Mouse (Mus musculus) layer of hippocampus, adult 11-12 months (tissue): Measurements from ENCODE around the gene Sohlh2.
A peak's percentile ranks its signal among the peaks of the same experiment; 100 is the strongest.
"Not testable (repeated sequence)": the region's sequence is repeated elsewhere in the genome, so short reads cannot be mapped to it uniquely, and the experiment has no call there.

Experiments
- DNase-seq: peaks from one replicate; pipeline ENCODE4 v3.0.0; 2022; ENCODE audit warnings: low spot score

Gene Sohlh2

DNA sequence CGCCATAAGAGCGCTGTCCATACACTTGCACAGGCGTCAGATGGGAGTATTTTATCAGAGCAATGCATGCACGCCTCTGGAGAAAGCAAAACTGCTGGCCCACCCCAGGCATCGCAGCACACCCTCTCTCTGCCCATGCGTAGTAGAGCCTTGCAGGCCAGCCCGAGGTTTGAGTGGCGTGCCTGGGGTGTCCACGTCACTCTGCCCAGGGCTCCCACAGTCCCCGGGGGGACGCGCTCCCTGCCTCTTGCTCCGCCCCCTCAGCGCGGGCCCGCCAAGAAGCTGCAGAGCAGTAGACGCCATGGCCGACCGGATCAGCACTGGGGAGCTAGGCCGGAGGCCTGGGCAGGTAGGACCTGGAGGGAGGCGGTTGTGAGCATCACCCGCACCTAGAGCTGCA is at the start of gene Sohlh2:
Gene Sohlh2 (plus strand): TSS at position 263 of the 400 bp plus-strand sequence.
- DNase-seq = no peak

DNA sequence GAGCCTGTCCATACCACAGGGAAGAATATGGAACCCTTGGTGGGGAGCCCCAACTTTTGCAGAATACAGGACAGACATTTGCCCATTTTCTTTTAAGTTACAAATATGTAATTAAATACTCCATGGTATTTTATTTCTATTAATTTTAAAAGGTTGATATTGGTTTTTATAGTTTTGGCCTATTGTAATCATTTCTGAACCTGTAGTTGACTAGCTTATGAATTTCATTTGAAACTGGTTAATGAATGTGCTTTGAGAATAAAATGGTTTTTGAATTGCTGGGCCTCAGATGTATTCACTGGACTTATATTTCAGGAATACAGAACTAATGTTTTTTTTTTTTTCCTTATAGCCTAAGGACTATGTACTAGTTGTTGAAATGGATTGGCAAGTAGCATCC is 44.8 kb upstream of the Sohlh2 start, which contains the start of gene Ccdc169:
Gene Ccdc169 (plus strand): TSS at position 301 of the 400 bp plus-strand sequence.
- DNase-seq = no peak

DNA sequence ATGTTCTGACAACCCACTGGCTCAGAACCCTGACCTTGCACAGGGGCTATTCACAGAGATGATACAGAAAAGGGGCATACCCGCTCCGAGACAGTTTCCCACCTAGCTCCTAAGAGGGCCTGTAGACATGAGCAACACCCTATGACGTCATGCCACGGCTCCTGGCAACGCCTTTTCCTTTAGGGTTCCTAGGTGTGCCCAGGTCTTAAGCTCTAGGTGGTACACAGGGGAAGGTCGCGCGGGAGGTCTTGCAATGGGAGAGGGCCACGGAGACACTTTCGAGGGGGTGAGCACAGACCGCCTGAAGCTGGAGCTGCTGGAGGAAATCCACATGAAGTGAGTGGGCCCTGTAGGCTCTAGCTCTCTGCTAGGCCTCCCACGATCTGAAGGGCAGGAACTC is 42.0 kb upstream of the Sohlh2 start:
- no peak for DNase-seq

DNA sequence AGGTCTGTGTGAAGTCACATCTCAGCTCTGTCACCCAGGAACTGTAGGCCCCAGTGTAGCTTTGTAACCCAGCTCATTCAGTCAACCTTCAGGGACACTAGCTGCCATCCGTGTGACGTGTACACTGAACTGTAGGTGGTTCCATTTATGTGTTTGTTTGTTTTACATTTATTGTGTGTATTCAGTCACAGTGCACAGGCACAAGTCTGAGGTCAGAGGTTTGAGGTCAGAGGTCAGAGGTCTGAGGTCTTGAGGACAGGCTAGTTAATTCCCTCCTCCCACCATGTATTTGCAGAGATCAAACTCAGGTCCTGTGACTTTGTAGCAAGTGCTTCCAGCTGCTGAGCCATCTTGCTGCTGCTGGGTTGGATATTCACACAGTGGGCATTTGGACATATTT is 40.4 kb upstream of the Sohlh2 start:
- DNase-seq = no peak

DNA sequence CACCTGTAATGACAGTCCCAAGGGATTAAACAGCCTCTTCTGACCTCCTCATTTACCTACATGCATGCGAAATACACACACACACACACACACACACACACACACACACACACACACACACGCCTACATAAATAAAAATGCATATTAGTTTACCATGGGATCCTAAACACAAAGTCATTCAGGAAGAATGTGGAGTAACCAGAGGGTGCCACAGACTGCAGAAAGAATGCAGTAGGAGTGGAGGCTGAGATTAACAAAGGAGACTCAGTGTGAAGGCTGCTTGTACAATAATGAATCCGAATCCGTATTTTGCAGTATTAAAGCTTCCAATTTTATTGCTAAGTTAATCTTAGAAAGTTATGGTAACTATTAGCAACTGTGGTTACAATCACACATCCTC is 36.9 kb upstream of the Sohlh2 start:
- no peak for DNase-seq

DNA sequence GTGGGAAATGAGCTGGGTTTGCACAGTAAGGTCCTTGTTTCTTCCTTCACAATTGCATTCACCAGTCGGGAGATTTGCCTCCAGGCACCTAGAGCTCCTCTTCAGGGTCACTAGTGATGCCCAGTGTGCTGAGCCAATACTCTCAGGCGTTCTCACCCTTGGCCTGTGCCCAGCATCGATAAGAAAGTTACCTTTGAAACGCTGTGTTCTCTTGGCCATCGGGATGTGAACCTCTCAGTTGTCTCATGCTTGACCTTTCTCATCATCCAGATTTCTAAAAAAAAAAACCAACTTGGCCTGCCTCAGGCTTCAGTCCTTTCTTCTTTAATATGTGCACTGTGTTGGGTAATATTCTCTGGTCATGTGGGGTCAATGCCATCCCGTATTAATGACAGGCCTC is 35.4 kb upstream of the Sohlh2 start:
- DNase-seq = no peak

DNA sequence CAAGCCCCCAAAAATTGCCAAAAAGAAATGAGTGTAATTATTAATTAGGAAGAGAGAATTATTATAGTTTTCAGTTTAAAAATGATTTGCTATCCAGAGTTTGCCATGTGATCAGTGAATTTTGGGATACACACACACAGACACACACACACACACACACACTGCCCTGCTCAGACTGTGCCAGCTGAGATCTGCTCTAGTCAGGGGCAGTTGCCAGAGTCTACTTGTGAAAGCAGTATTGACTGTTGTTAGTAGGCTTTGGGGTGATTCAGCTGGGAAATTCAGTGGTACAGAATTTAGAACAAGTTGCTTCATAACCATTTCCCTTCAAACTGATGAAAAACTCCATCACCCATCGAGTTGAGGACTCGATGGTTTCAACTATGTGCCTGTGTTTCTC is 34.7 kb upstream of the Sohlh2 start:
- no peak for DNase-seq

DNA sequence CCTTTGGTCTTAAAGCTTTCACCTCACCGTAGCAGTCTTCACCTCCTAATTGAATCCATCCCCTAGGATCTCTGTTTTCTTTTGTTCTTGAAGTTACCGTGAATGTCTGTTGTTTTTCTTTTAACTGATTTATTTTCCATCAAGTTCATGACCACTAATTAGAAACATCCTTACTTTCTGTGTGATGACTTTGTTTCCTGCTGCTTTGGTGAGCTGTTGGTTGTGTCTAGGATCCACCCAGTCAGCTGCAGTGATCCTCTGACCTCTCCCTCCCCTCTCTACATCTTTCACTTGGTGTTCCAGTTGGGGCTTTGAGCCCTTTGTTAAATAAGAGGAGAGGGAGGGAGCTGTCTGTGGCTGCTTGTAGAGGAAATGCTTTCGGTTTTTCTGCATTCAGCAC is 33.7 kb upstream of the Sohlh2 start:
- no peak for DNase-seq

DNA sequence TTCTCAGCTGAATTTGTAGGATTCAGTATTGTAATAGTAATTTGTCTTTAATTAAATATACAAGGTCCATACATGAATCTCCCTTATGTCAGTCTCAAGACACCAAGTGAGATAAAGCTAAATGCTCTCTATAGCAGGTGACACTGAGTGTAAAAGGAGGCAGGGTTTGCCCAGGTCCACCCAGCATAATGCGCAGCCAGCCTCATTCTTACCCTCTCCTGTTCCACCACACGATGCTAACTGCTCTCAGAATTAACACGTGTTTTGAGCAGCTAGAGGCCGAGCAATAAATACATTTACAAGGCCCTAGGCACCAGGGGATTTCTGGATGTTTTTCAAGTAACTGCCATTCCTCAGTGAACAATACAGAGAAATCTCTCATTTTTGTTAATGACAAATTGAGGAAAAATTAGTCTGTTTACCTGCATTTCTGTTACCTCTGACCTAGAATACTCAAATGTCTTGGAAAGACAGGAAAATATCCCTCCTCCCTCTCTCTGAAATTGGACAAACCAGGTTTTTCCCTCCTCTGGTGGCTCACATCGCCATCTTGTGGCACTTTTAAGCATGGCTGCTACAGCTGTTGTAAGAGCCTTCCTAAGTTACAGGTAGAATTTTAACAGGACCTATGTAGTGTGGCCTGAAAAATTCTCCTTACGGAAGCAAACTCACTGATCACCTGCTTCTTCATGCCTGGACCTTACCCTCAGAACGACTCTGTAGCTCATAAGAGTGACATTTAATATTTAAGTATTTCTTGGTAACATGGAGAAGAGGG is 30.0 kb upstream of the Sohlh2 start:
- peak; percentile 75 for DNase-seq

DNA sequence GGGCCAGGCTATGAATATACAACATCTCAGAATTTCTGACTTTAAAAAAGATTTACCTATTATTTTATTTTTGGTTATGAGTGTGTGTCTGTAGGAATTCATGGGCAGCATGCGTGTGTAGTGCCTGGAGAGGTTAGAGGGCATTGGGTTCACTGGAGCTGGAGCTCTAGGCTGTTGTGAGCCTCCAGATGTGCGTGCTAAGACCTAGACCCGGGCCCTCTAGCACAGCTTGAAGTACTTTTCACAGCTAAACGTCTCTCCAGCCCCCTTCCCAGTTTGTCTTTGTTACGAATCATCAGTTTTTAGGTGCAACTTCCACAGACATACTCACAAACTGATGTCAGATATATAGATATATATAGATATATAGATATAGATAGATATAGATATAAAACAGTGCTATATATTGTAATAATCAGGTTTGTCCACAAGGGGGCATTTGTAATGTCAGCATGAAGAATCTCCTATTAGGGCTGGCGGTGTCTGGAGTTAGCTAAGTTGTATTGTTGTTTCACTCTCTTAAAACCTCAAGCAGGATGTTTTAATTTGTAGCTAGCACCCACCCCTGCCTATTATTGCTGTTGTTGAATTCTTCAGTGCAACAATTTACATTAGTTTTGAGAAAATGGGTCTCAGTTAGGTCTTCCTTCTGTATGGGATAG is 29.0 kb upstream of the Sohlh2 start:
- DNase-seq = no peak

DNA sequence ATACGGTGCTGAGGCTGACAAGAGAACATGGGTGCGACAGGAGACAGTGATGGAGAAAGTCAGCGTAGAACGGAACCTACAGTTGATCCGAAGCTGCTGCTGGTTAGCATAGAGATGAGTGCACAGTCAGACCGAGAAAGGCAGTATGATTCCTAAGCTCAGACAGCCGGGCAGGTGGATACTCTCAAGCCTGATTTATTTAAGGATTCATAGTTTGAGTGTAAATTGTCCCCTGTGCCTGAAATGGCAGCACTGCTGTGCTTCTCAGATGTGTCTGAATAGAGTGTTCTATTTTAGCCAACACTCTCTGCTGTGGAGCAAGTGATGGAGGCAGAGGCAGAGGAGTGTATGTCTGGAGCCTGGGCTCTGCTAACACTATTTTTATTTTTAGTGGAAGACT is 27.7 kb upstream of the Sohlh2 start:
- DNase-seq = no peak

DNA sequence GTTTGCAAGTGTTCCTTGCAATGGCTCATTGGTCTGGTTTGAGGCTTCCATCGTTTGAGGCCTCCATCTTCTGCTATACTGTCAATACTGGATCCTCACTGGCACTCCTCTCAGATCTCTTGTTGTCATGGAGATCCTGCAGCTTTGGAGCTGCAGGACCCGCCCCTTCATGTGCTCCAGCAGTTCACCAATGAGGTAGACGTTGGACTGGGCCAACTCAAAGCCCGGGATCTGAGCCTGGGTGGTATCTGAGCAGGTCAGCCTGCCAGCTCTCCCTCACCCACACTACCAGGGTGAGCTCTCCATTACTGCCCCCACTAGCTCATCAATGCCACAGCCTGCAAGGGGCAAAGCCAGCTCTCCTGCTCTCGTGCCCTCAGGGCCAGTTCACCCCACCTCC is 24.4 kb upstream of the Sohlh2 start:
- DNase-seq = no peak

DNA sequence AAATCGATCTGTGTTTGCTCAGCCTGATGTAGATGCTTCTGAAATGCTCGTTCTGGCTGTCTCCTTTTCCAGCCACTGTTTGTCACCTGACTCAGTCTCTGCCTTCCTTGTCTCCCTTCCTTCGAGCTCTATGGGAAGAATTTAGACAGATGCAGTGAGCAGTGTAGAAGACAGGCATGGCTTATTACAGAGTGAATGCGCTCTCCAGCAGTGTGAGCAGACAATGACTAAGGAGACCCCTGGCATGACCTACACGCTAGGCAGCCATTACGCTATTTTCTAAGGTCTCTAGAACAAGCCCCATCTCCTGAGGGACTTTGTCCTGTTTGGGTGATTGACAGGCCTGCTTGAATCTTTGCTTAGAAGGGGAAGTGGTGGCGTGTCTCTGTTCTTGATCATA is 20.7 kb upstream of the Sohlh2 start:
- no peak for DNase-seq

DNA sequence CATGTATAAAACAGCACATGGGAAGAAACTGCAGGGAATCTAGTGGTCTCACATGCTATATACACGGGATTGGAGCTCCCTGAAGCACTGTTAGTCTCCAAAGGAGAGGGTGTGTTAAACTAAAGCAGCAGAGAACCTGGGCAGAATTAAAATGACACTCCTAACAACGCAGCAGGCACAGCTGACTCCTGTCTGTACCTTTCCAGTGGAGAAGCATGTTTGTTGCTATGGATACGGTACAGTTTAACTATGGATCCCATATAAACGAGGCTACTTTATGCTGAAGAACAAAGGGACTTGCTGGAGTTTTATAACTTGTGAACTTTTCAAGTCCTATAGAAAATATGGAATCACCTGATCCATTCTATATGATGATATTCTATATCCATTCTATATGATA is 18.3 kb upstream of the Sohlh2 start:
- DNase-seq = no peak

DNA sequence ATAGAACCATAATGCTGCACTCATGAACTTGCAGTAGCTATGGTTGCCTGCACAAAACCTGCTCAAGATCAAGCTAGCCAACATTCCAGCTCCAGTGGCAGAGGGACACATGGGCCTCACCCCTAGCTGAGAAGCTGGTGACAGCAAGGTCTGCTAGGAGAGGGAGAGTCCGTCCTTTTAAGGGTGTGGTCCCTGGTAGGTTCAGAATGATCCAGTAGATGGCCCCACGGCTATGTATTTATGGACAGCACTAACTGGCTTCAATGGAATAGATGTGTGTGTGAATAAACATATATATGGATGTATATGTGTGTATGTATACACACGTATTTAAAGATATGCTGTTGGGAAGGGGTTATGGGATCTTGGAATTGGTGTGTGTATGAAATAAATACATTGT is 9.3 kb upstream of the Sohlh2 start:
- no peak for DNase-seq

DNA sequence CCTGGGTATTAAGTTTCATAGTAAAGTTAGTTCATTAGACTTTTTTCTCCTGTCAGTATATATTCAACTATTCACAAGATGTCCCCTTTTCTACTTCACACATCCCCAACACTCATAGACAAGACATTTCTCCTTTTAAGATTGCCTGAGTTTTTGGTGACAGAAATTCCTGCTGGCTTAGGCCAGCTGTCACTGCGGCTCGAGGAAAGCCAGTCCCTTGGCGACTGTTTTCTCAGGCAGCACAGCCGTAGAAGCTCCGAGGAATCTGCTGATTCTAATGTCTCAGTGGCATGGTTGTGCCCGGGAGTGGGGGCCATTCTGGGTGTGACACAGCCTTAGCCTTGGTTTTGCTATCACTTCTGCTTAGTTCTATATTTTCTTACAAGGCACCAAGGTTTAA is 4.6 kb upstream of the Sohlh2 start:
- no peak for DNase-seq

DNA sequence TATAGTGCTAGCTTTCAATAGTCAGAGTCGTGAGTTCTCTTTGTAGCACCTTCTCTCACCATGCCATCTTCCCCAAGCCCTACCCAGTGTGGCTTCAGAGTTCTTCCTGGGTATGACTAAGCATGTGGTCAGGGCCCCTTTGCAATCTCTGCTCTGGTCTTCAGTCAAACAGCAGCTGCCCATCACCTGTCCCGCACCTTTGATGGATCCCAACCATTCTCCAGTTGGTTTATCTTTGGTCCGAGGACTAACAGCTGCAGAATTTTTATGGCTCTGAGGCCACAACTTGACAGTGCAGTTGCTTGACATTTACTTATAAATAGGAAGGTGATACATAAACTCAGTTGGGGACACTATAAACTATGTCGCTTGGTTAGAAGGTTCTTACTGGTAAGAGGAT is 9.8 kb downstream of the Sohlh2 start:
- no peak for DNase-seq

DNA sequence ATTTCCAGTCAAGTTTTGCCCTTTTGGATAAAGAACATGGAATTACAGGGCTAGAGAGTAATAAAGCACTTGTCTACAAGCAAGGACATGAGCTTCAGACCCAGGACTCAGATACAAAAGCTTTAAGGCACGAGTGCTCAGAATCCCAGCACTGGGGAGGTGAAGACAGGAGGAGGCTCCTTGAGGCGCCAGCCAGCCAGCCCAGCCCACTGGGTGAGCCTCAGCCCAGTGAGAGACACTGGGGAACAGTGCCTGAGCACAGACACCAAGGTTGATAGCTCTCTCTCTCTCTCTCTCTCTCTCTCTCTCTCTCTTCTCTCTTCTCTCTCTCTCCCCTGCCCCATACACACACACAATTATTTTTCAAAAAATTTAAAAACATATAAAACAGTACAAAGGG is 11.5 kb downstream of the Sohlh2 start:
- DNase-seq = no peak

DNA sequence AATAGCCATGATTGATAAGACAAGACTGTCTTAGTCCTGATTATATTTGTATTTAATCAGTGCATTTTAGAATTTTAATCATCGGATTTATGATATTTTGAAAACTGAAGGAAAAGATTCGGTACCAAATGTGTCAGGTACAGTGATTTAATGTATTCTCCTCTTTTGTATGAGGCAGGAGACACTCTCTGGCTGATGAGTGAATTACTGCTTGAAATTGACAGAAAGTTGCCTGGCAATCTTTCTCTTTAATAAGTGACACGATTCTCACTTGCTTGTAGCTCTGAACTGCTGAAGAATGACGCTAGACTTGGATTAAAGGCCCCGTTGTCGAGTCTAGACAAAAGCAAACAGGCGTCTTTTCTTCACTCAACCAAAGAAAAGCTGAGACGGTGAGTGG is 13.0 kb downstream of the Sohlh2 start:
- DNase-seq = no peak

DNA sequence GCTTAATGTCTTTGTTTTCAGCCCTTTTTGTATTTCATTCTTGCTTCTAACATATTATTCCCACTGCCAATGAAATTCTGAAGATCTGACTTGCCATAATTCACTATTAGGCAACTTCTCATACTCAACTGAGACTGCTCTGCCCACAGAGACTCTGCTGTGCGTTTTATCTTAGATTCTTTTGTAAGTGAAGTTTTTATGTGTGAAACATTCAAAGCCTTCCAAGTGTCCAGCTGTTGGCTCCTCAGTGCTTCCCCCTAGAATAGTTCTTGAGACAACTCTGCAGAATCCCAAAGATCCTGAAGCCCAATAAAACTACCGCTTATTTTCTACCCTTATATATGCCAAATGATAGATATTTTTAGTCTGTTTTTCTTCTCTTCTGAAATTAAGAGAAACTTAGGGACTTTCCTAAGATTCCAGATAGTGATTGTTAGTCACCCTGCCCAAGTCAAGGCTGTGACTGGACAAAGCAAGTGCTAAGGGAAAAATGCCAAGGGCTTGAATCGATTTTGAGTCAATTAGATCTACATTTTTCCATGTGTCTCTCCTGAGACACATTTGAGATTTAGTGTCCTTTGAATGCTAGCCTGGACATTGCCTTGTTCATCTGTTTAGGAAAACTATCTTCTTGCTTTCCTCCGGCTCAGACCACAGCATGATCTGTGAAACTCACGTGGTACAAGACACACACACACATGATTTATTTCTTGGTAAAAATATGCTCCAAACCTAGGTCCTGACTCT is 13.9 kb downstream of the Sohlh2 start:
- no peak for DNase-seq

DNA sequence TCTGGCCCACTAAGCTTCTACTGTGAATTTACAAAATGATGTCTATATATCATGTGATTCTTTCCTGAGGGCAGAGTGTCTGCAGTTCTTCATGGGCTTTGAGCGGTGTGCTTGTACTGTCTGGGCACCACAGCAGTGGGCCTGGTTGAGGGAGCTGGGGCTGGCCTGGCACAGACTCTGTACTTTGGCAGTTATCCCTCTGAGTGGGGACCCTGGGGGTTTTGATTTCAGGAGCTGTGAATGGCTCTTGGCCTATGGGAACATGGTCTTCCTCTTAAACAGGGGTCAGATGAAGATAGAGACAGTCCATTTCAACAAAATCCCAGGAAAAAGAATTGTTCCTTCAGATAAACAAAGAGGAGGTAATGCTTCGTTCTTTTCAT is 14.5 kb downstream of the Sohlh2 start:
- no peak for DNase-seq

DNA sequence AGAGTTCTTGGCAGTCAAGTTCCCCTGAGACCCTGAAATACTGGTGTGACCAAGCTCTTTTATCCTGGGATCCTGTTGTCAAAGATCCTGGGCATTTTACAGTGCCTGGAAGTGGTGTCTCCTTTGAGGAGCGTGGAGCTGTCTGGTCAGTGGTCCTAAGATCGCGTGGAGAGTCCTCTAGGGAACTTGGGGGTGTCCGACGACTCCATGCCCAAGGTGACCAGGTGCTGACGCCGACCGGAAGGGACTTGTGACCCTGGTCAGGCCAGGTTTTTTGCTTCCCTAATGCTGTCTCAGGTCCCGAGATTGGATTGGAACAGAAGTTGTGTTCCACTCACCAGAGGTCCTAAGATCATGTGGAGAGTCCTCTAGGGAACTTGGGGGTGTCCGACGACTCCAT is 21.8 kb downstream of the Sohlh2 start:
- not testable (repeated sequence) for DNase-seq

DNA sequence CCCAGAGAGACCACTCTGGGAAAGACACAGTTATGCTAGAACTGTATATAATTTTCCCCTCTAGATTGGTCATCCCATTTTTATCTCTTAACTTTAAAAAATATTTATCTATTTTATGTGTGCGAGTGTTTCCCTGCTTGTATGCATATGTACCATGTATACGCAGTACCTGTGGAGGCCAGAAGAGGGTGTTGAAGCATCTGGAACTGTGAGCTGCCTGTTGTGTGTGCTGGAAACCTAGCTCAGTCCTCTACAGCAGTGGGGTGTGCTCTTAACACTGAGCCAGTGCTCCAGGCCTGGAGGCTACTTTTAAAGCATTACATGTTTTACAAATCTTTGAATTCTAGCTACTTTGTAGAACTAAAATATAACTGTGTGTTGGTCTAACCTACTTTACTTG is 24.6 kb downstream of the Sohlh2 start:
- no peak for DNase-seq
